28 mouse cellular contexts compared by ENCODE assay signal in the genomic region with DNA sequence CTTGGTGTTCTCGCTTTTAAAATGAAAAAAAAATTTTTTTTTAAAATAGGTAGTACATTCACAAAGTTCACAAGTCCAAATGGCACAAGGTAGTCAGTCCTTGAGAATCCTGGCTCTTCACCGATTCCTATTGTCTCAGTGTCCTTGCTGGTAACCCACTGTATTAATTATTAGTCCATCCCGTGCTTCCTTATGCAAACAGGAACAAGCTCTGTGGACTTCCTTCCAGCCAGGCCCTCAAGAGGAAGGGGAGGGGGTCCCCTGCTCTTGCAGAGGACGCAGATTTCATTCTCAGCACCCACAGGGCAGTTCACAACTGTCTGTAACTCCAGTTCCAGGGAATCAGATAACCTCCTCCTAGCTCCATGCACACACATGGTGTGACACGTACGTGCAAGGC. TPM values are rescaled to one million over a fixed set of nuclear protein-coding genes. Genes with fewer than 3 reads are reported as not detected.
DNase-seq lines count a peak whose midpoint lies in the region; ATAC-seq and TF ChIP-seq lines count a peak whose summit lies in the region.
"Had no signal": no experiment of that assay in that cellular context is flagged by ENCODE, and none has a peak within 500 bp of the region (broad histone marks: within the 10 kb centered on the region; RNA-seq: fewer than 3 reads in every experiment).

No protein-coding gene starts in this region.

- WGBS in kidney, adult 2 months = 57% methylated on average over 6 of the region's 6 CpGs
- WGBS in kidney, embryonic 16.5 days = 54% methylated on average over 6 of the region's 6 CpGs

- no peak for TF ChIP-seq CTCF in kidney, adult 2 months (conservative IDR thresholded peaks at IDR 0.05; ENCODE audit: insufficient read depth, insufficient read length, low read depth, low read length)

- DNase-seq in cerebellum, adult 9-10 months = peak; percentile 25
- no peak for DNase-seq in cerebellum, postnatal 10 days
- DNase-seq in kidney, adult 2 months = peak; percentile 19
- DNase-seq in kidney, adult 11 months = no peak
- DNase-seq in kidney, adult 8-10 months = no peak
- DNase-seq in adrenal gland, adult (ENCODE audit: inconsistent age in 2 of 2, low spot score in 1 of 2) = no peak
- DNase-seq: adrenal gland, postnatal 10 days; adrenal gland, postnatal 36 days; cerebellum, adult 11 months; cerebellum, adult 2 months; cerebellum, postnatal 36 days; embryo, embryonic 11 days; gastrocnemius, postnatal 14 days; heart, adult 18-20 months; heart, postnatal 10 days; heart, postnatal 36 days had no signal

- H3K36me3 ChIP-seq in kidney, adult 2 months (ENCODE audit: control insufficient read depth, insufficient read depth, low read length) = no peaks in the 10 kb centered on the region
- peaks cover 81% of the 10 kb centered on the region for H3K36me3 ChIP-seq in kidney, embryonic 16.5 days (ENCODE audit: insufficient read depth, low read length)

- peaks cover 2% of the 10 kb centered on the region for H3K4me1 ChIP-seq in kidney, adult 2 months (ENCODE audit: control insufficient read depth, insufficient read depth, low read length)
- peaks cover 33% of the 10 kb centered on the region for H3K4me1 ChIP-seq in kidney, embryonic 16.5 days (ENCODE audit: insufficient read depth, low read length)

- no peak overlapping the region for H3K27ac ChIP-seq in kidney, adult 2 months (ENCODE audit: insufficient read depth, low read depth, low read length)
- H3K27ac ChIP-seq in kidney, embryonic 16.5 days (ENCODE audit: low read length) = 0 out of 2 replicates have a peak overlapping the region, but pooled peaks have one; percentile 38
- H3K27ac ChIP-seq: embryonic facial prominence, embryonic 10.5 days; embryonic facial prominence, embryonic 13.5 days; forebrain, embryonic 13.5 days; heart, embryonic 15.5 days; hindbrain, embryonic 10.5 days; hindbrain, embryonic 13.5 days had no signal

- H3K4me2 ChIP-seq in kidney, embryonic 16.5 days (replicated peaks; ENCODE audit: low read depth, low read length) = no peak overlapping the region
- H3K4me2 ChIP-seq: embryonic facial prominence, embryonic 13.5 days; forebrain, embryonic 13.5 days; heart, embryonic 12.5 days; heart, embryonic 15.5 days; hindbrain, embryonic 13.5 days had no signal

- no peak for TF ChIP-seq POLR2A in kidney, adult 2 months (IDR thresholded peaks at IDR 0.05; ENCODE audit: low read depth, low read length)

- no peak overlapping the region for H3K4me3 ChIP-seq in kidney, adult 2 months (ENCODE audit: insufficient read depth, low read depth, low read length)
- H3K4me3 ChIP-seq in kidney, embryonic 16.5 days (ENCODE audit: low read length) = no peak overlapping the region
- H3K4me3 ChIP-seq: embryonic facial prominence, embryonic 10.5 days; embryonic facial prominence, embryonic 13.5 days; erythroblast, embryonic 14.5 days; forebrain, embryonic 13.5 days; heart, embryonic 12.5 days; heart, embryonic 15.5 days; hindbrain, embryonic 10.5 days; hindbrain, embryonic 13.5 days had no signal

- no peaks in the 10 kb centered on the region for H3K9me3 ChIP-seq in kidney, embryonic 16.5 days (ENCODE audit: low read length)
- H3K9me3 ChIP-seq: embryonic facial prominence, embryonic 13.5 days; forebrain, embryonic 13.5 days; heart, embryonic 12.5 days; heart, embryonic 15.5 days; hindbrain, embryonic 10.5 days; hindbrain, embryonic 13.5 days had no signal

- no peak overlapping the region for H3K9ac ChIP-seq in kidney, embryonic 16.5 days (replicated peaks; ENCODE audit: low read length)
- H3K9ac ChIP-seq: embryonic facial prominence, embryonic 13.5 days; forebrain, embryonic 13.5 days; heart, embryonic 15.5 days had no signal

- no peaks in the 10 kb centered on the region for H3K27me3 ChIP-seq in kidney, adult 2 months (replicated peaks; ENCODE audit: control insufficient read depth, insufficient read depth, low read length)
- no peaks in the 10 kb centered on the region for H3K27me3 ChIP-seq in kidney, embryonic 16.5 days (ENCODE audit: insufficient read depth, low read length)
- H3K27me3 ChIP-seq: embryonic facial prominence, embryonic 13.5 days; forebrain, embryonic 13.5 days; heart, embryonic 12.5 days; heart, embryonic 15.5 days; hindbrain, embryonic 13.5 days had no signal

- no peak for ATAC-seq in kidney, embryonic 16.5 days (ENCODE audit: low FRiP score, low TSS enrichment)
- ATAC-seq: activated CD4-positive, CD25-positive, alpha-beta regulatory T cell, adult 4 months; forebrain, embryonic 13.5 days; forebrain, embryonic 16.5 days; hindbrain, embryonic 16.5 days had no signal

RNA-seq across cellular contexts. Expression of a gene that starts 5.9 kb away (rescaled TPM):
- polyA plus RNA-seq in kidney, adult 2 months (2012; rRNA removed) = 30.2 and 34.0 TPM in 2 replicates
- 62.2 and 68.2 TPM in 2 replicates for polyA plus RNA-seq in kidney, embryonic 16.5 days (2015; fragmentation: Nextera tagmentation; extraction: Ambion mirVana)

RNA-seq across cellular contexts. Expression of a gene that starts 10.0 kb away (rescaled TPM):
- polyA plus RNA-seq in kidney, adult 2 months (2012; rRNA removed) = 116 and 134 TPM in 2 replicates
- polyA plus RNA-seq in kidney, embryonic 16.5 days (2015; fragmentation: Nextera tagmentation; extraction: Ambion mirVana) = 118 and 123 TPM in 2 replicates

RNA-seq across cellular contexts. Expression of a gene that starts 10.2 kb away (rescaled TPM):
- polyA plus RNA-seq in kidney, adult 2 months (2012; rRNA removed) = 60.7 and 62.8 TPM in 2 replicates
- 49.7 and 58.0 TPM in 2 replicates for polyA plus RNA-seq in kidney, embryonic 16.5 days (2015; fragmentation: Nextera tagmentation; extraction: Ambion mirVana)

RNA-seq across cellular contexts. Expression of a gene that starts 18.1 kb away (rescaled TPM):
- 37.1 and 41.1 TPM in 2 replicates for polyA plus RNA-seq in kidney, adult 2 months (2012; rRNA removed)
- polyA plus RNA-seq in kidney, embryonic 16.5 days (2015; fragmentation: Nextera tagmentation; extraction: Ambion mirVana) = 69.2 and 69.6 TPM in 2 replicates

RNA-seq across cellular contexts. Expression of a gene that starts 22.5 kb away (rescaled TPM):
- 89.2 and 99.3 TPM in 2 replicates for polyA plus RNA-seq in kidney, adult 2 months (2012; rRNA removed)
- 162 and 172 TPM in 2 replicates for polyA plus RNA-seq in kidney, embryonic 16.5 days (2015; fragmentation: Nextera tagmentation; extraction: Ambion mirVana)

Comparison
In these comparisons a context has a peak if more than half of its experiments do, and no peak if none do; other contexts are left out.
1. DNase-seq: peak in cerebellum, adult 9-10 months (single experiment) and kidney, adult 2 months (single experiment); none in cerebellum, postnatal 10 days (0 of 2), kidney, adult 11 months (single experiment), kidney, adult 8-10 months (0 of 2) and adrenal gland, adult (0 of 2).